Mouse (Mus musculus) stomach, embryonic 14.5 days (tissue): ENCODE results near the gene Ppia. TPM values are rescaled to one million over a fixed set of nuclear protein-coding genes. Genes with fewer than 3 reads are reported as not detected.
A peak's percentile ranks its signal among the peaks of the same experiment; 100 is the strongest.

Experiments used
- ATAC-seq: fragments of 200-750 bp; cut with Nextera tagmentation; 2 replicates; pipeline ENCODE4 v1.8.0; 2017; ENCODE audit warnings: low read depth, moderate TSS enrichment; ENCODE audit not compliant: insufficient number of reproducible peaks, insufficient read depth, low FRiP score
- H3K27ac ChIP-seq: fragments of 300-500 bp; sonication (generic); 2 replicates; pipeline ENCODE4 v1.5.1; 2014; ENCODE audit warnings: mild to moderate bottlenecking, low read length, moderate library complexity, mixed read lengths
- H3K27me3 ChIP-seq: fragments of 300-500 bp; sonication (generic); 2 replicates; pipeline ENCODE4 v1.6.1; 2014; ENCODE audit warnings: low read length, control low read depth, mixed read lengths; ENCODE audit not compliant: control insufficient read depth, insufficient read depth
- H3K36me3 ChIP-seq: fragments of 300-500 bp; sonication (generic); 2 replicates; pipeline ENCODE4 v1.6.1; 2014; ENCODE audit warnings: mild to moderate bottlenecking, control low read depth, low read length, moderate library complexity, mixed read lengths; ENCODE audit not compliant: control insufficient read depth, insufficient read depth
- H3K4me1 ChIP-seq: fragments of 300-500 bp; sonication (generic); 2 replicates; pipeline ENCODE4 v1.6.1; 2014; ENCODE audit warnings: low read length, control low read depth, mixed read lengths; ENCODE audit not compliant: control insufficient read depth, insufficient read depth
- H3K4me2 ChIP-seq: fragments of 300-500 bp; sonication (generic); replicated peaks from 2 replicates; pipeline ENCODE4 v1.6.1; 2014; ENCODE audit warnings: low read depth, low read length, control low read depth
- H3K4me3 ChIP-seq: fragments of 300-500 bp; sonication (generic); 2 replicates; pipeline ENCODE4 v1.5.1; 2014; ENCODE audit warnings: low read depth, low read length, control low read depth
- H3K9ac ChIP-seq: fragments of 300-500 bp; sonication (generic); replicated peaks from 2 replicates; pipeline ENCODE4 v1.6.1; 2014; ENCODE audit warnings: low read depth, mild to moderate bottlenecking, control low read depth, low read length, moderate library complexity, mixed read lengths
- H3K9me3 ChIP-seq: fragments of 300-500 bp; sonication (generic); 2 replicates; pipeline ENCODE4 v1.6.1; 2016; ENCODE audit warnings: low read depth, low read length, control low read depth; ENCODE audit not compliant: control insufficient read depth
- WGBS: fragments of 180-500 bp; shearing (Covaris S2); extraction: QIAGEN DNeasy Blood & Tissue Kit; methylation state at CpG from one replicate; pipeline ENCODE4 v1.1.7; 2014; 5-methylcytosine and 5-hydroxymethylcytosine counted together
- polyA plus RNA-seq: library from polyadenylated mRNA; unstranded; fragments of >200 nt; fragmentation: Nextera tagmentation; extraction: Ambion mirVana; gene quantifications from 2 replicates; pipeline ENCODE4 v1.2.1, GENCODE M21; 2014

The Ppia gene
- polyA plus RNA-seq, 1 experiment from 2014 or later = 5,614 TPM

GRCm38 (mm10) chr11:6388126-6388725 lies 27.0 kb upstream of the Ppia start:
- ATAC-seq = no peak
- peak overlapping the region; percentile 85 for H3K4me3 ChIP-seq
- H3K4me2 ChIP-seq = no peak overlapping the region
- peaks cover 7% of the 10 kb centered on the region; the same call in 1 of the 2 replicates for H3K36me3 ChIP-seq
- H3K27ac ChIP-seq = peak overlapping the region; percentile 95; the same call in 1 of the 2 replicates
- H3K4me1 ChIP-seq = peaks cover 11% of the 10 kb centered on the region
- 91% methylated on average over 6 of the region's 6 CpGs for WGBS
- no peaks in the 10 kb centered on the region for H3K27me3 ChIP-seq
- 0 out of 2 replicates have a peak overlapping the region, but pooled peaks have one; percentile 10 for H3K9ac ChIP-seq
- H3K9me3 ChIP-seq = no peaks in the 10 kb centered on the region

DNA sequence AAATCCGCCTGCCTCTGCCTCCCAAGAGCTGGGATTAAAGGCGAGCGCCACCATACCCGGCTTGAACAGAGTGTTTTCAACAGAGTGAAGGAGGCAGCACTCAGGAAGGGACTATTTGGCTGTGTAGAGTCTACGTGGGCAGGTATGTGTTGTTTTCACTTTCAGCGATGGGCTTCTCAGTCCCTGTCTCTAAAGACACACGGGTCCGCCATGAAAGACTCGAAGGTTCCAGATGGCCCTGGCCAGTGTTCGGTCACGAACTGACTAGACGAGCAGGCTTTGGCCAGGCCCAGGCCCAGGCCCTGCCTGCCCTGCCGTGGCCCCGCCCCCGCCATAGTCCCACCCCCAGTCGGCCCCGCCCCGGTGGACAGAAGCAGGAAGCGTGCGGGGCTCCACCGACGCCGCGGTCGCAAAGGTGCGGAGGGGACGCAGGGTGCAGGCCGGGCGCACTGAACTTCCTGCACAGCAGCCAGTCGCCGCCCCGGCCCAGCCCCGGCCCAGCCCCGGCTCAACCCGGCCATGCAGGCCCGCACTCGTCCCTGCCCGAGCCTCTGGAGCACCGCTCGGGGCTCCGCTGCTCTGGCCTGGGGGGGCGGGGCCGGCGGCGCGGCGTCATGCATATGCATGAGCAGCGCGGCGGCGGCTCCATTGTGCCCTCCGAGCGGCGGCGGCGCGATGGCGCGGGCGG lies 26.4 kb upstream of the Ppia start, which contains the start of gene Zmiz2:
Gene Zmiz2 (plus strand): TSS at position 349 of the 688 bp plus-strand sequence.
- H3K4me2 ChIP-seq = peak within 1 kb of the TSS; percentile 51
- H3K4me3 ChIP-seq = peak within 1 kb of the TSS; percentile 85
- peak within 1 kb of the TSS; percentile 95 for H3K27ac ChIP-seq
- H3K4me1 ChIP-seq = peaks cover 11% of the 10 kb centered on the region
- peaks cover 7% of the 10 kb centered on the region; the same call in 1 of the 2 replicates for H3K36me3 ChIP-seq
- 7% methylated on average over 55 of the region's 60 CpGs for WGBS
- H3K27me3 ChIP-seq = no peaks in the 10 kb centered on the region
- peak within 1 kb of the TSS; percentile 84 for H3K9ac ChIP-seq
- H3K9me3 ChIP-seq = no peaks in the 10 kb centered on the region
- ATAC-seq = peak; percentile 99

DNA sequence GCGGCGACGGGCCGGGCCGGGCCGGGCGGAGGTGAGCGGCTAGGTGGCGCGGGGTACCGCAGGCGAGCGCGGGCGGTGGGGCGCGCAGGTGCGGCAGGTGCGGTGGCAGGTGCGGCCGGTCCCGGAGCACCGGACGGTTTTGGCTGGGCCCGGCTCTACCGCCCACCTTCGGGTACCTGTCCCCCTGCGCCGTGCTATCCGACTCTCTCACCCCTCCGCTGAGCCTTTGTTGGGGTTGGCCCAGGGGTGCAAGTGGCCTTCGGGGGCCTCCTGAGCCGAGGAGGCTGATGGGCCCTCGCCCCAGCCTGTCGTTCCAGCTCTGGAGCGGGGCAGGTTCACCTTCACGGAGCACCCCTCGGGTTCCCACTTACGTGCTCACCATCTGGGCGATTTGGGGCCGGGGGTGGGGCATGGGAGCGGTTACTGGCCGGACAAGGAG lies 25.7 kb upstream of the Ppia start:
- ATAC-seq = peak; percentile 3; the same call in 1 of the 2 replicates

GRCm38 (mm10) chr11:6390376-6391053 lies 24.7 kb upstream of the Ppia start:
- Histone ChIP-seq H3K9me3 (no peaks in the 10 kb centered on the region), H3K9ac (peak overlapping the region; percentile 84), H3K27me3 (no peaks in the 10 kb centered on the region), H3K36me3 (peaks cover 15% of the 10 kb centered on the region), H3K4me2 (peak overlapping the region; percentile 51), H3K4me1 (peaks cover 11% of the 10 kb centered on the region), H3K27ac (no peak overlapping the region), H3K4me3 (peak overlapping the region; percentile 85)
- 84% methylated on average over 8 of the region's 8 CpGs for WGBS
- no peak for ATAC-seq

More for the DNA sequence above, 25.7 kb upstream of the Ppia start:
- H3K36me3 ChIP-seq = peaks cover 7% of the 10 kb centered on the region; the same call in 1 of the 2 replicates
- H3K27ac ChIP-seq = no peak overlapping the region
- 0% methylated on average over 24 of the region's 43 CpGs for WGBS
- H3K9ac ChIP-seq = peak overlapping the region; percentile 84
- peak overlapping the region; percentile 85 for H3K4me3 ChIP-seq
- H3K9me3 ChIP-seq = no peaks in the 10 kb centered on the region
- H3K4me2 ChIP-seq = peak overlapping the region; percentile 51
- H3K4me1 ChIP-seq = peaks cover 11% of the 10 kb centered on the region
- H3K27me3 ChIP-seq = no peaks in the 10 kb centered on the region

- H3K4me3 ChIP-seq = no peak overlapping the region
- ATAC-seq = no peak
- H3K36me3 ChIP-seq = peaks cover 22% of the 10 kb centered on the region
- H3K27ac ChIP-seq = no peak overlapping the region
- no peak overlapping the region for H3K9ac ChIP-seq
- H3K4me1 ChIP-seq = peaks cover 11% of the 10 kb centered on the region
- H3K4me2 ChIP-seq = no peak overlapping the region
- no peaks in the 10 kb centered on the region for H3K27me3 ChIP-seq
- WGBS = 78% methylated on average over 8 of the region's 8 CpGs
- H3K9me3 ChIP-seq = no peaks in the 10 kb centered on the region
Observed at GRCm38 (mm10) chr11:6391516-6392276, 23.5 kb upstream of the Ppia start.

- Histone ChIP-seq H3K4me1 (peaks cover 11% of the 10 kb centered on the region), H3K27ac (no peak overlapping the region), H3K9me3 (no peaks in the 10 kb centered on the region), H3K9ac (no peak overlapping the region), H3K36me3 (peaks cover 33% of the 10 kb centered on the region), H3K4me2 (no peak overlapping the region), H3K4me3 (no peak overlapping the region), H3K27me3 (no peaks in the 10 kb centered on the region)
- WGBS = 81% methylated on average over 6 of the region's 6 CpGs
- ATAC-seq = no peak
Observed at GRCm38 (mm10) chr11:6392857-6393256, 22.4 kb upstream of the Ppia start.

GRCm38 (mm10) chr11:6393866-6394265 lies 21.4 kb upstream of the Ppia start:
- 76% methylated on average over 1 of the region's 1 CpGs for WGBS
- Histone ChIP-seq H3K9ac (no peak overlapping the region), H3K9me3 (no peaks in the 10 kb centered on the region), H3K4me1 (peaks cover 11% of the 10 kb centered on the region), H3K27ac (no peak overlapping the region), H3K36me3 (peaks cover 42% of the 10 kb centered on the region), H3K4me3 (no peak overlapping the region), H3K27me3 (no peaks in the 10 kb centered on the region), H3K4me2 (no peak overlapping the region)
- ATAC-seq = no peak

DNA sequence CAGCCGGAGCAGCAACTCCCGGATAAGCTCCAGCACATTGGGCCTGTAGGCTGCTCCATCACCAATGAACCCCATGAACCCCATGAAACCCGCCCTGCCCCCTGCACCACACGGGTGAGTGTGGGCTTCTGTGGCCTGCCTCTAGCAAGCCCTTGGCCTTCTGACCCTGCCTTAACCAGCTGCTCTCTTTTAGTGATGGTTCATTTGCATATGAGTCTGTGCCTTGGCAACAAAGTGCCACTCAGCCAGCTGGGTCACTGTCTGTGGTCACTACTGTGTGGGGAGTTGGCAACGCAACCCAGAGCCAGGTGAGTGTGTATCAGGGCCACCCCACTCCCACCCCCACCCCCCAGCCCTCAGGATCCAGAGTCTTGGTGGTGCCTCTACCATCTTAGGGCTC lies 19.7 kb upstream of the Ppia start:
- Histone ChIP-seq H3K4me2 (no peak overlapping the region), H3K9ac (no peak overlapping the region), H3K27ac (no peak overlapping the region), H3K36me3 (peaks cover 57% of the 10 kb centered on the region), H3K4me1 (peaks cover 5% of the 10 kb centered on the region), H3K9me3 (no peaks in the 10 kb centered on the region), H3K27me3 (no peaks in the 10 kb centered on the region), H3K4me3 (no peak overlapping the region)
- no peak for ATAC-seq
- WGBS = 91% methylated on average over 5 of the region's 5 CpGs
